Mouse (Mus musculus) cerebellum, adult 2 months (tissue): ENCODE results near the gene Hsd3b7. TPM values are rescaled to one million over a fixed set of nuclear protein-coding genes. Genes with fewer than 3 reads are reported as not detected.
A peak's percentile ranks its signal among the peaks of the same experiment; 100 is the strongest.

Source experiments
- DNase-seq, 2 experiments: peaks; one replicate each; pipeline ENCODE4 v3.0.0; 2021
- H3K27ac ChIP-seq: fragments of 200-500 bp; 2 replicates; pipeline ENCODE4 v1.5.1; 2012; ENCODE audit warnings: low read length, control low read depth, inconsistent platforms; ENCODE audit not compliant: insufficient read depth
- H3K27me3 ChIP-seq: fragments of 200-500 bp; 2 replicates; pipeline ENCODE4 v1.6.1; 2012; ENCODE audit warnings: inconsistent platforms, mild to moderate bottlenecking, low read length, moderate library complexity; ENCODE audit not compliant: control insufficient read depth, insufficient read depth
- H3K4me1 ChIP-seq: fragments of 200-500 bp; 2 replicates; pipeline ENCODE4 v1.6.1; 2011; ENCODE audit warnings: low read length; ENCODE audit not compliant: control insufficient read depth, insufficient read depth
- H3K4me3 ChIP-seq: fragments of 200-500 bp; replicated peaks from 2 replicates; pipeline ENCODE3; 2011; ENCODE audit warnings: mild to moderate bottlenecking, low read depth, low read length, control low read depth; ENCODE audit not compliant: insufficient read depth
- CTCF ChIP-seq: fragments of 200-500 bp; IDR thresholded peaks from 2 replicates; pipeline ENCODE4 v1.5.1; 2011; ENCODE audit warnings: low read depth, mild to moderate bottlenecking, control low read depth, low read length, moderate library complexity, borderline replicate concordance; ENCODE audit not compliant: insufficient read depth
- POLR2A ChIP-seq: fragments of 200-500 bp; IDR thresholded peaks from 2 replicates; pipeline ENCODE4 v1.6.1; 2011; ENCODE audit warnings: low read length, control low read depth, borderline replicate concordance; ENCODE audit not compliant: insufficient read depth
- WGBS: fragments of 180-500 bp; shearing (Covaris S2); methylation state at CpG from one replicate; pipeline ENCODE4 v1.1.7; 2018; 5-methylcytosine and 5-hydroxymethylcytosine counted together
- polyA plus RNA-seq: library from polyadenylated mRNA; depleted of rRNA; stranded (reverse); fragments of >200 nt; gene quantifications from 2 replicates; pipeline ENCODE4 v1.2.3, GENCODE M21; 2012

Hsd3b7 gene
- polyA plus RNA-seq, 1 experiment, result 30.4 TPM

GRCm38 (mm10) chr7:127813821-127814220 is 13.4 kb downstream of the Hsd3b7 start:
- TF ChIP-seq CTCF (no peak), POLR2A (no peak)

GRCm38 (mm10) chr7:127814241-127814921 is 14.0 kb downstream of the Hsd3b7 start:
- H3K27me3 ChIP-seq, result no peaks in the 10 kb centered on the region

More at GRCm38 (mm10) chr7:127813821-127814220, 13.4 kb downstream of the Hsd3b7 start:
- 12% methylated on average over 4 of the region's 4 CpGs for WGBS
- Histone ChIP-seq H3K4me1 (peaks cover 52% of the 10 kb centered on the region), H3K27me3 (no peaks in the 10 kb centered on the region), H3K4me3 (no peak overlapping the region), H3K27ac (peak overlapping the region; percentile 90)
- DNase-seq, result no peak

DNA sequence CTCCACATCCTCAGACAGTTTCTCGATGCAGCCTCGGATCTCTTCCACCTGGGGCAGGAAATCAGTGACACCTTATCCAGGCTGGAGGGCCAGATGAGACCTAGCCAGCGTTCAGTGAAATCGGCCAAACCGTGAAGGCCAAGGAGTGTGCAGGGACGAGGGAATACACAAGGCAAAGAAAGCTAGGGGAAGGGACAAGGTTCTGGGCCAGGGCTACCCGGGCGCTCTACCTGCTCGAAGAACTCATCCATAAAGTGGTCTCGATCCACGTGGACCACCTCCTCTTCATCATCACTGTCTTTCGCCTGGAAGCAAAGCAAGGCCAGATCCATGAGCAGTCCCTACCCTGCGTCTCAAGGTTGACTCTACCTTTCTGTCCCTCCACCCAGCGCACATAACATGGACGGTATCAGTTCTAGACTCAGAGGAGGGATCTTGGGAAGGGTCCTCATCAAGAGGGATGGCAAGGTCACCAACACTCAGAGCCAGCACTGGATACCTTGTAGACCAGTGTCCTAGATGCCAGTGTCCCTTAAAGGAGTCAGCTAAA is 14.8 kb downstream of the Hsd3b7 start:
- Histone ChIP-seq H3K4me1 (peaks cover 58% of the 10 kb centered on the region), H3K4me3 (no peak overlapping the region), H3K27me3 (no peaks in the 10 kb centered on the region), H3K27ac (peak overlapping the region; percentile 90)
- 60% methylated on average over 15 of the region's 15 CpGs for WGBS
- TF ChIP-seq POLR2A (no peak), CTCF (no peak)
- DNase-seq, result no peak

More at GRCm38 (mm10) chr7:127814241-127814921, 14.0 kb downstream of the Hsd3b7 start:
- Histone ChIP-seq H3K4me3 (peak overlapping the region; percentile 1), H3K27ac (peak overlapping the region; percentile 90), H3K4me1 (peaks cover 54% of the 10 kb centered on the region)
- TF ChIP-seq POLR2A, result peak; percentile 37; the same call in 1 of the 2 replicates
- no peak for TF ChIP-seq CTCF
- WGBS, result 12% methylated on average over 19 of the region's 19 CpGs
- DNase-seq, result peak; percentile 98 to 99

DNA sequence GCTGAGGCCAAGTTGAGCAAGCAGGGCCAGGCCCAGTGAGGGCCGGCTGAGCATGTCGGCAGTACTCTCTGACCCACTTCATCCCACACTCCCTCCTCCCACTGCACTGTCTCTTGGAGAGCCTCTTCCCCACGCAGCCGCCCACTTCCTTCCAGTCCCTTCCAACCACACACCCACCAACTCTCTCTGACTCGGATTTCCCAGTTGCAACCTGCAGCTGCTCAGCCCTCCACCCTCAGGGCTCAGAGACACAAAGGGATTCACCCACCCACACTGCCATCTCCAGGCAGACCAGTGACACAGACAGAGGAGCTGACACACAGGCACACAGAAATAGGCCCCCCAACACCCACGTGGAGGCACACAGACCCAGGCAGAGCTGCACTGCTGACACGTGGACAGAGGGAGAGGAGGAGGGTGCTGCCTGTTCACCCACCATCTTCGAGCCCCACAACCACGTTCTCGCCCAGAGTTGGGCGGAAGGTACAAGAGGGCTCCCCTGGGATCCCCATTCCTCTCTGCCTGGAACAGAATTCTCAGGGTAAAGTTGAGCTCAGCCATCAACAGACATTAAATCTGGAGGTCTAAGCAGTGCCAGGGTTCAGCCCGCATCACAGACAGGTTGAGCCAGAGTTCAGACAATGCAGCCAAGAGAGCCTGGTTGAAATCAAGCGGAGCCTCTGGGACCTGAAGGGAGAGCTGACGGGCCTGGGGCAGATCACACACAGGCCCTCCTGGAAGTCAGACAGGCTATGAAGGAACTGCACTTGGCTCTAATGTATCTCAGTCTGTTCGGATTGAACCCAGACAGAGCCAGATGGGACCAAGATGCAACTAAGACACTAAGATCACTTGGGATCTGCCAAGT is 15.8 kb downstream of the Hsd3b7 start:
- WGBS, result 9% methylated on average over 15 of the region's 15 CpGs
- peak; percentile 68 to 71 for DNase-seq
- H3K27me3 ChIP-seq, result no peaks in the 10 kb centered on the region
- H3K4me3 ChIP-seq, result peak overlapping the region; percentile 1
- peaks cover 56% of the 10 kb centered on the region for H3K4me1 ChIP-seq
- peak overlapping the region; percentile 90 for H3K27ac ChIP-seq
- TF ChIP-seq CTCF, result peak; percentile 64; the same call in 1 of the 2 replicates
- no peak for TF ChIP-seq POLR2A

DNA sequence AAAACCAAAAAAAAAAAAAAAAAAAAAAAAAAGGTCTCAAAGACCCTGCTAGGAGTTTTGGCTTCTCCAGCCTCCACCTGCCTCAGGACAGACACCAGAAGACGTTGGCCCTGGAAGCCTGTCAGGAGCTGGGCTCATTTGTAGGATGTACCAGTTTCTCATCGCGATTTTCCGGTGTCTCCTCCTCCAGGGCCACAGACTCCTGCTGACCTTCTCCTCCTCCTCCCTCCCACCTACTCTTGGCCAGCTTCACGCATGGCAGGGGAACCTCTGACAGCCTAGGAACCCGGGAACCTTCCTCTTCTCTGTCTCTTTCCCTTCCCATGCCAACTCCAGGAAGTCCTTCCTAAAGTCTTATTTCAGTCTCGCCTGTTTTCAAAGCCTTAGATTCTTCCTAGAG is 16.6 kb downstream of the Hsd3b7 start:
- Histone ChIP-seq H3K4me1 (peaks cover 55% of the 10 kb centered on the region), H3K4me3 (no peak overlapping the region), H3K27ac (peak overlapping the region; percentile 49), H3K27me3 (no peaks in the 10 kb centered on the region)
- TF ChIP-seq POLR2A (no peak), CTCF (no peak)
- peak; percentile 55 to 62 for DNase-seq
- WGBS, result 16% methylated on average over 7 of the region's 7 CpGs

DNA sequence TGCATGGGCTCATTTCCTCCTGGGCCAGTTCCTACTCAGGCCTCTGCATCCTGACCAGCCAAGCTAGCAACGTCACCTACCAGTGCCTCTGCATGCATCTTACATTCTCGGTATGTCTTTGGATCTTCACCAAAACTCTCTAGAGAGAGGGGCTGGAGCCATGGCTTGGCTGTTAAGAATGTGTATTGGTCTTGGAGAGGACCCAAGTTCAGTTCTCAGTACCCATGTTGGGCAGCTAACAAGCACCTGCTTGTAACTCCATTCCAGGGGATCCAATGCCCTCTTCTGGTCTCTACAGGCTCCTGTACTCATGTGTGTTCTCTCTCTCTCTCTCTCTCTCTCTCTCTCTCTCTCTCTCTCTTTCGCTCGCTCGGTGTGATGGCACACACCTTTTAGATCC is 17.4 kb downstream of the Hsd3b7 start:
- 40% methylated on average over 5 of the region's 5 CpGs for whole genome bisulfite sequencing
- H3K27ac ChIP-seq, result peak overlapping the region; percentile 49; the same call in 1 of the 2 replicates
- H3K4me3 ChIP-seq, result no peak overlapping the region
- DNase-seq, result peak; percentile 29 to 35
- no peaks in the 10 kb centered on the region for H3K27me3 ChIP-seq
- TF ChIP-seq CTCF, result no peak
- no peak for TF ChIP-seq POLR2A
- peaks cover 50% of the 10 kb centered on the region for H3K4me1 ChIP-seq

DNA sequence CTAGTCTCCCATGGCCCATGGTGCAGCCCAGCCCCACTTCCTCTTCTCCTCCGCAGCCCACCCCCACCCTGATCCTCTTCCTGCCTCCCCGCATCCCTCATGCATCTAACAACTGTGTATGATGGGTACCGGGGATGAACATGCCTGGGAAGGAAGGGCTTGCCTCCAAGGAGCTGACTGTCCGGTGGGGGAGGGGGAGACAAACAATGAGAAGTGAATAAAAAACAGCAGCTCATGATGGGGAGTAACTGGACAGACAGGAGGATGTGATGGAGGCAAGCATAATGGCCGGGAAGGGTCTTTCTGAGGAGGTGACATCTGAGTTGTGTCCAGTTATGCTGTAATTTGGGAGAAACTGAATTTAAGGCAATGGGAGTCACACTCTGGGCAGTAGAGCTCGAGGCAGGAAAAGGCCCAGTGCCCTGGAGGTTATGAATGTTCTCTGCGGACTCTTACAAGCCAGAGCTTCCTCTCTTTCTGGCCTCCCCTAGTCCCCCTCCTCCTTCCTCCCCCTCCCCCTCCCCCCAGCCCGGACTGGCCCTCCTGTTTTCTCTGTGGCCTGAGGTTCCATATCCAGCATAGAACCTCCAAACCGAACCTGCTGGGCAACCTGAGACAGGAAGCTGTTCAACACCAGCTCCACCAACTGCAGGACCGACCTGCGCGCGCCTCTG is 20.6 kb downstream of the Hsd3b7 start:
- Histone ChIP-seq H3K27ac (no peak overlapping the region), H3K4me1 (peaks cover 36% of the 10 kb centered on the region), H3K27me3 (no peaks in the 10 kb centered on the region), H3K4me3 (peak overlapping the region; percentile 40)
- TF ChIP-seq CTCF (no peak), POLR2A (no peak)
- no peak for DNase-seq
- 37% methylated on average over 13 of the region's 13 CpGs for WGBS

- no peaks in the 10 kb centered on the region for H3K27me3 ChIP-seq
- H3K4me3 ChIP-seq, result peak overlapping the region; percentile 94
- DNase-seq, result no peak
- TF ChIP-seq CTCF (no peak), POLR2A (no peak)
- H3K4me1 ChIP-seq, result peaks cover 24% of the 10 kb centered on the region
- 46% methylated on average over 3 of the region's 3 CpGs for WGBS
- H3K27ac ChIP-seq, result peak overlapping the region; percentile 89; the same call in 1 of the 2 replicates
Observed at GRCm38 (mm10) chr7:127822494-127822893, 22.1 kb downstream of the Hsd3b7 start.
